Mouse (Mus musculus): ENCODE results near the gene Stk10. TPM values are rescaled to one million over a fixed set of nuclear protein-coding genes. Genes with fewer than 3 reads are reported as not detected.

The Stk10 gene
- polyA plus RNA-seq, 1 experiment from 2014 or later: 2.2 TPM

- no peak overlapping the region for H3K27ac ChIP-seq (replicated peaks in 1 of 2; ENCODE audit: control insufficient read depth in 1 of 2, insufficient read depth in 1 of 2, low read depth in 2 of 2, low read length in 2 of 2)
- H3K9ac ChIP-seq (ENCODE audit: low read length): no peak overlapping the region
- 68% methylated on average over 6 of the region's 6 CpGs for WGBS
These were observed 93.0 kb downstream of the Stk10 start for GRCm38 (mm10) chr11:32626079-32626478.

GRCm38 (mm10) chr11:32627900-32628299 lies 94.8 kb downstream of the Stk10 start:
- Histone ChIP-seq H3K27me3 (ENCODE audit: control insufficient read depth, insufficient read depth, low read length) (no peaks in the 10 kb centered on the region), H3K9ac (ENCODE audit: low read length) (no peak overlapping the region), H3K9me3 (ENCODE audit: control insufficient read depth, low read length) (no peaks in the 10 kb centered on the region), H3K27ac (replicated peaks in 1 of 2; ENCODE audit: control insufficient read depth in 1 of 2, insufficient read depth in 1 of 2, low read depth in 2 of 2, low read length in 2 of 2) (no peak overlapping the region), H3K4me3 (ENCODE audit: control insufficient read depth in 1 of 2, insufficient read depth in 1 of 2, low read depth in 1 of 2, low read length in 2 of 2) (no peak overlapping the region), H3K4me1 (ENCODE audit: control insufficient read depth in 2 of 2, insufficient read depth in 2 of 2, low read length in 2 of 2) (no peaks in the 10 kb centered on the region; a peak in 1 of 4 replicates), H3K4me2 (ENCODE audit: low read length) (no peak overlapping the region), H3K36me3 (ENCODE audit: control insufficient read depth, insufficient read depth, low read length) (no peaks in the 10 kb centered on the region)
- no peak for ATAC-seq (ENCODE audit: insufficient number of reproducible peaks, insufficient read depth, low FRiP score, low read depth)
- 82% methylated on average over 6 of the region's 6 CpGs for WGBS

More at GRCm38 (mm10) chr11:32626079-32626478, 93.0 kb downstream of the Stk10 start:
- no peaks in the 10 kb centered on the region for H3K9me3 ChIP-seq (ENCODE audit: control insufficient read depth, low read length)
- H3K27me3 ChIP-seq (ENCODE audit: control insufficient read depth, insufficient read depth, low read length): no peaks in the 10 kb centered on the region
- H3K4me1 ChIP-seq (ENCODE audit: control insufficient read depth in 2 of 2, insufficient read depth in 2 of 2, low read length in 2 of 2): peaks cover 3 to 4% of the 10 kb centered on the region in 2 experiments; a peak in 2 of 4 replicates
- H3K4me3 ChIP-seq (ENCODE audit: control insufficient read depth in 1 of 2, insufficient read depth in 1 of 2, low read depth in 1 of 2, low read length in 2 of 2): no peak overlapping the region
- no peak for ATAC-seq (ENCODE audit: insufficient number of reproducible peaks, insufficient read depth, low FRiP score, low read depth)
- no peaks in the 10 kb centered on the region for H3K36me3 ChIP-seq (ENCODE audit: control insufficient read depth, insufficient read depth, low read length)
- no peak overlapping the region for H3K4me2 ChIP-seq (ENCODE audit: low read length)

GRCm38 (mm10) chr11:32629713-32630211 lies 96.7 kb downstream of the Stk10 start:
- WGBS: 81% methylated on average over 4 of the region's 4 CpGs
- H3K27me3 ChIP-seq (ENCODE audit: control insufficient read depth, insufficient read depth, low read length): no peaks in the 10 kb centered on the region
- no peak for ATAC-seq (ENCODE audit: insufficient number of reproducible peaks, insufficient read depth, low FRiP score, low read depth)
- H3K36me3 ChIP-seq (ENCODE audit: control insufficient read depth, insufficient read depth, low read length): no peaks in the 10 kb centered on the region
- H3K4me2 ChIP-seq (ENCODE audit: low read length): no peak overlapping the region
- no peaks in the 10 kb centered on the region; a peak in 1 of 4 replicates for H3K4me1 ChIP-seq (ENCODE audit: control insufficient read depth in 2 of 2, insufficient read depth in 2 of 2, low read length in 2 of 2)
- no peak overlapping the region for H3K9ac ChIP-seq (ENCODE audit: low read length)
- H3K9me3 ChIP-seq (ENCODE audit: control insufficient read depth, low read length): no peaks in the 10 kb centered on the region
- H3K27ac ChIP-seq (replicated peaks in 1 of 2; ENCODE audit: control insufficient read depth in 1 of 2, insufficient read depth in 1 of 2, low read depth in 2 of 2, low read length in 2 of 2): no peak overlapping the region
- no peak overlapping the region for H3K4me3 ChIP-seq (ENCODE audit: control insufficient read depth in 1 of 2, insufficient read depth in 1 of 2, low read depth in 1 of 2, low read length in 2 of 2)

DNA sequence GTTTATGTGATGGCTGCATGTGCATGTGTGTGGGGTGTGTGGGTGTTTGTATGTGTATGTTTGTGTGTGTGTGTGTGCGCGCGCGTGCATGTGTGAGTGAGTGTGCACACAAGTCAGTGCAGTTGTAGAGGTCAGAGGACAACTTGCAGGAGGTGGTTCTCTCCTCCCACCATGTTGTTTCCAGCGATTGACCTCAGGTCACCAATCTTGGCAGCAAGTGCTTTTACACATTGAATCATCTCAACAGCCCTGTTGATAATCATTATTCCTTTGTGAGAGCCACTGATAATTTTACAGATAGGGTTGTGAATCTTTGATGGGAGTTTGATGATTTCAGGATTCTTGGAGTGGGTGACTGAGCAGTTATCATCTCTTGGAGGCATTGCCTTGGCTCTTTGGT lies 99.6 kb downstream of the Stk10 start:
- WGBS: 95% methylated on average over 5 of the region's 5 CpGs
- no peaks in the 10 kb centered on the region for H3K27me3 ChIP-seq (ENCODE audit: control insufficient read depth, insufficient read depth, low read length)
- H3K4me1 ChIP-seq (ENCODE audit: control insufficient read depth in 2 of 2, insufficient read depth in 2 of 2, low read length in 2 of 2): peaks cover 3 to 10% of the 10 kb centered on the region in 2 experiments
- H3K27ac ChIP-seq (replicated peaks in 1 of 2; ENCODE audit: control insufficient read depth in 1 of 2, insufficient read depth in 1 of 2, low read depth in 2 of 2, low read length in 2 of 2): no peak overlapping the region
- no peak overlapping the region for H3K4me3 ChIP-seq (ENCODE audit: control insufficient read depth in 1 of 2, insufficient read depth in 1 of 2, low read depth in 1 of 2, low read length in 2 of 2)
- no peaks in the 10 kb centered on the region for H3K9me3 ChIP-seq (ENCODE audit: control insufficient read depth, low read length)
- H3K9ac ChIP-seq (ENCODE audit: low read length): no peak overlapping the region
- H3K4me2 ChIP-seq (ENCODE audit: low read length): no peak overlapping the region
- H3K36me3 ChIP-seq (ENCODE audit: control insufficient read depth, insufficient read depth, low read length): no peaks in the 10 kb centered on the region
- no peak for ATAC-seq (ENCODE audit: insufficient number of reproducible peaks, insufficient read depth, low FRiP score, low read depth)

DNA sequence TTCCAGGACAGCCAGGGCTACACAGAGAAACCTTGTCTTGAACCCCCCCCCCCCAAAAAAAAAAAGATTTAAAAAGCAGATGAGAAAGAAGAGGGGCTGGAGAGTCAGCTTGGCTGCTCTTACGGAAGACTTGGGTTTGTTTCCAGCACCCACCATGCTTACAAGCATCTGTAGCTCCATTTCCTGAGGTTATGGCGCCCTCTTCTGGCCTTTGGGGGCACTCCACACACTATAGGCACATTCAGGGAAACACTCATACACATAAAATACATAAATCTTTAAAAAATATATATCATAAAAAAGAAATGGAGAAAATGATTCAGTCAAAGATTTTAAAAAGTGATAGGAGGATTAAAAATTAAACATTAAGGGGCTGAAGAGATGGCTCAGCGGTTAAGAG lies 100.4 kb downstream of the Stk10 start:
- no peaks in the 10 kb centered on the region for H3K9me3 ChIP-seq (ENCODE audit: control insufficient read depth, low read length)
- H3K9ac ChIP-seq (ENCODE audit: low read length): no peak overlapping the region
- ATAC-seq (ENCODE audit: insufficient number of reproducible peaks, insufficient read depth, low FRiP score, low read depth): no peak
- 69% methylated on average over 3 of the region's 3 CpGs for WGBS
- no peaks in the 10 kb centered on the region for H3K36me3 ChIP-seq (ENCODE audit: control insufficient read depth, insufficient read depth, low read length)
- H3K27me3 ChIP-seq (ENCODE audit: control insufficient read depth, insufficient read depth, low read length): no peaks in the 10 kb centered on the region
- H3K27ac ChIP-seq (replicated peaks in 1 of 2; ENCODE audit: control insufficient read depth in 1 of 2, insufficient read depth in 1 of 2, low read depth in 2 of 2, low read length in 2 of 2): no peak overlapping the region
- H3K4me3 ChIP-seq (ENCODE audit: control insufficient read depth in 1 of 2, insufficient read depth in 1 of 2, low read depth in 1 of 2, low read length in 2 of 2): no peak overlapping the region
- peaks cover 3 to 10% of the 10 kb centered on the region in 2 experiments for H3K4me1 ChIP-seq (ENCODE audit: control insufficient read depth in 2 of 2, insufficient read depth in 2 of 2, low read length in 2 of 2)
- H3K4me2 ChIP-seq (ENCODE audit: low read length): no peak overlapping the region

DNA sequence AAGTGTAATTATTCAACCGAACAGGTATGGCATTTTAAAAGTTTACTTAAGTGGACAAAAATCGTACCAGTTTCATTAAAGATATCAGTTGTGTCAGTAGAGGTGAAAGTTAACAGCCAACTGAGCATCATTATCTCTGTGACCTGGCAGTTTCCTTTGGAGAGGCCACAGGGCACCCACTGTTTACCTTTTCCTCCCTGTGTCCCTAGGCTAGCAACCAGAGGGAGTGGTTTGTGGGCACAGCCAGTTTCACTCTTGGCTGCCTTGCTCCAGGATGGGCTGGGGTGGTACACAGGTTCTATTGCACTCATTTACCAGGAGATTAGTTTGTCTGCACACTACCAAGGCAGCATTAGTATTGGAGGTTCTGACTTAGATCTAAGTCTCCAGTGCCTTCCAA lies 101.0 kb downstream of the Stk10 start:
- H3K36me3 ChIP-seq (ENCODE audit: control insufficient read depth, insufficient read depth, low read length): no peaks in the 10 kb centered on the region
- H3K27me3 ChIP-seq (ENCODE audit: control insufficient read depth, insufficient read depth, low read length): no peaks in the 10 kb centered on the region

GRCm38 (mm10) chr11:32634842-32635241 lies 101.7 kb downstream of the Stk10 start:
- Histone ChIP-seq H3K4me2 (ENCODE audit: low read length) (no peak overlapping the region), H3K9me3 (ENCODE audit: control insufficient read depth, low read length) (no peaks in the 10 kb centered on the region), H3K36me3 (ENCODE audit: control insufficient read depth, insufficient read depth, low read length) (no peaks in the 10 kb centered on the region), H3K27ac (replicated peaks in 1 of 2; ENCODE audit: control insufficient read depth in 1 of 2, insufficient read depth in 1 of 2, low read depth in 2 of 2, low read length in 2 of 2) (no peak overlapping the region), H3K4me1 (ENCODE audit: control insufficient read depth in 2 of 2, insufficient read depth in 2 of 2, low read length in 2 of 2) (peaks cover 3 to 10% of the 10 kb centered on the region in 2 experiments), H3K4me3 (ENCODE audit: control insufficient read depth in 1 of 2, insufficient read depth in 1 of 2, low read depth in 1 of 2, low read length in 2 of 2) (no peak overlapping the region), H3K9ac (ENCODE audit: low read length) (no peak overlapping the region), H3K27me3 (ENCODE audit: control insufficient read depth, insufficient read depth, low read length) (no peaks in the 10 kb centered on the region)
- 49% methylated on average over 2 of the region's 2 CpGs for WGBS
- no peak for ATAC-seq (ENCODE audit: insufficient number of reproducible peaks, insufficient read depth, low FRiP score, low read depth)

More for the DNA sequence above, 101.0 kb downstream of the Stk10 start:
- Histone ChIP-seq H3K9ac (ENCODE audit: low read length) (no peak overlapping the region), H3K9me3 (ENCODE audit: control insufficient read depth, low read length) (no peaks in the 10 kb centered on the region), H3K4me3 (ENCODE audit: control insufficient read depth in 1 of 2, insufficient read depth in 1 of 2, low read depth in 1 of 2, low read length in 2 of 2) (no peak overlapping the region), H3K27ac (replicated peaks in 1 of 2; ENCODE audit: control insufficient read depth in 1 of 2, insufficient read depth in 1 of 2, low read depth in 2 of 2, low read length in 2 of 2) (no peak overlapping the region), H3K4me2 (ENCODE audit: low read length) (no peak overlapping the region), H3K4me1 (ENCODE audit: control insufficient read depth in 2 of 2, insufficient read depth in 2 of 2, low read length in 2 of 2) (peaks cover 3 to 10% of the 10 kb centered on the region in 2 experiments)
- no peak for ATAC-seq (ENCODE audit: insufficient number of reproducible peaks, insufficient read depth, low FRiP score, low read depth)
- 70% methylated on average over 2 of the region's 2 CpGs for WGBS

GRCm38 (mm10) chr11:32636275-32636674 lies 103.2 kb downstream of the Stk10 start:
- Histone ChIP-seq H3K9ac (ENCODE audit: low read length) (no peak overlapping the region), H3K4me1 (ENCODE audit: control insufficient read depth in 2 of 2, insufficient read depth in 2 of 2, low read length in 2 of 2) (peaks cover 3 to 16% of the 10 kb centered on the region in 2 experiments), H3K4me2 (ENCODE audit: low read length) (no peak overlapping the region), H3K27ac (replicated peaks in 1 of 2; ENCODE audit: control insufficient read depth in 1 of 2, insufficient read depth in 1 of 2, low read depth in 2 of 2, low read length in 2 of 2) (no peak overlapping the region), H3K9me3 (ENCODE audit: control insufficient read depth, low read length) (no peaks in the 10 kb centered on the region), H3K27me3 (ENCODE audit: control insufficient read depth, insufficient read depth, low read length) (no peaks in the 10 kb centered on the region), H3K4me3 (ENCODE audit: control insufficient read depth in 1 of 2, insufficient read depth in 1 of 2, low read depth in 1 of 2, low read length in 2 of 2) (no peak overlapping the region), H3K36me3 (ENCODE audit: control insufficient read depth, insufficient read depth, low read length) (no peaks in the 10 kb centered on the region)
- WGBS: 12% methylated on average over 4 of the region's 4 CpGs
- no peak for ATAC-seq (ENCODE audit: insufficient number of reproducible peaks, insufficient read depth, low FRiP score, low read depth)
